Mouse (Mus musculus) regulatory T cell (primary cell): ENCODE measurements around the gene Slc37a2.
"Not testable (repeated sequence)": the region's sequence is repeated elsewhere in the genome, so short reads cannot be mapped to it uniquely, and the experiment has no call there.

ENCODE experiments used
- in situ Hi-C: fragments of 300-600 bp; cut with MboI, MseI; formaldehyde crosslinking; loops from one replicate; pipeline ENCODE4 v1.15.1; 2025; ENCODE audit warnings: high pct_unique_total_duplicates

Slc37a2 gene

DNA sequence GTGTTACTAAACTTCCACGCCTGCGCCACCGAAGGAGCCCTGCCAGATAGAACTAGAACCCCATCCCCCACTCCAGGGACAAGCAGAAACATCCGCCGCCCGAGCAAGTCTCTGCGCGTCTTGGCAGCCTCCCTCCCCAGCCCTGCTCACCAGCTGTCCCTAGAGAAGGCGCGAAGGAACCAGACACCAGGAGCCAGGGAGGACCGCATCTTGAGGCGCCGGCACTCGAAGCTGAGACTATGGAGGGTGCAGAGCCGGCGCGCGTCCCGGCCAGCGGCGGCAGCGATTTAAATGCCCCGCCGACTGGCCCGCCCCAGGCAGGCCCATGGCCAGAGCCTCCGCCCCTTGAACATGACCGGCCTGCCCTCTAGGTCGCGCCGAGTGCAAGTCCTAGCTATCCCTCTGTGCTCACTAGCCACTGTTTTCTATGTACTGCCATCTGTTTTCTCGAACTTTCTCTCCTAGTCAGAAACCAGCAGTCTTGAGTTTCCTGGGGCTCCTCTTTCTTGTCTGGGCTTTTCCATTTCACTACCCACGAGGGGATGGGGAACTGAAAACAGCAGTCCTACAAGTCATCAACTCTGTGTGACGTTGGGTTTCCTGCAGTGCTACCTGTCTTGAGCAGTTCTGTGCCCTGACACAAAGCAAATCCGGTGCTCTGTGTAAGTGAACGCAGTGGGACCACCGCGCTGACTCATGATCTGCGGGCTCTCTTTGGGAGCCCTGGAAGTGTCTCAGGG is at the start of gene Slc37a2:
TSS of gene Slc37a2 (minus strand) at position 590 of the 740 bp plus-strand sequence.
- in situ Hi-C loops, result no loop called here

DNA sequence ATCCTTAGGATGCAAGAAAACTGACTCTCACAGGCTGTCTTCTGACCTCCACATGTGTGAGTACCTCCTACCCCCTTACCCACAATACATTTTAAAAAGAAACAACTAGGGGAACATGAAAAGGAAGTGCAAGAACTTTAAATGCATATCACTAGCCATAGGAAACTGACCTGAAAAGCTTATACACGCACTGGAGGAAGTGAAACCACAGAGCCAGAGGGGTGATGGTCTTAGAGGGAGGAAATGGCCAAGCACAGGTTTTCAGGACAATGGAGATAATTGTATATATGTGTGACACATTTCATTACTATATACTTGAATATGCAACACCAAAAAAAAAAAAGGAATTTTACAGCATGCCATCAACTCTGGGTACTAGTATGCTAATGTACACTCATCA is 46.2 kb upstream of the Slc37a2 start:
- in situ Hi-C loops, result no loop called here

DNA sequence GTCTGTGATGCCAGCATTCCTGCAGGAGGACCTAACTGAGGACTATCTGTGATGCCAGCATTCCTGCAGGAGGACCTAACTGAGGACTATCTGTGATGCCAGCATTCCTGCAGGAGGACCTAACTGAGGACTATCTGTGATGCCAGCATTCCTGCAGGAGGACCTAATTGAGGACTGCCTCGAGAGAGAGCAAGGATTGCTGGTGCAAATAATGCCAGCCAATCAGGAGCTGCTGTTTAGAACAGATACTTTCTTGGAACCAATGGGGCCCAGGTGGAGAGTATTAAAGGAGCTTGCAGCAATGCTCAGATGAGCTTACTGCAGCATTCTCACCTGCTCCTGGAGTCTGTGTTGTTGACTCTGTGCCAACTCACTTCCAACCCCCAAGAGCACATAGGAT is 45.0 kb upstream of the Slc37a2 start:
- in situ Hi-C loops, result not testable (repeated sequence)

DNA sequence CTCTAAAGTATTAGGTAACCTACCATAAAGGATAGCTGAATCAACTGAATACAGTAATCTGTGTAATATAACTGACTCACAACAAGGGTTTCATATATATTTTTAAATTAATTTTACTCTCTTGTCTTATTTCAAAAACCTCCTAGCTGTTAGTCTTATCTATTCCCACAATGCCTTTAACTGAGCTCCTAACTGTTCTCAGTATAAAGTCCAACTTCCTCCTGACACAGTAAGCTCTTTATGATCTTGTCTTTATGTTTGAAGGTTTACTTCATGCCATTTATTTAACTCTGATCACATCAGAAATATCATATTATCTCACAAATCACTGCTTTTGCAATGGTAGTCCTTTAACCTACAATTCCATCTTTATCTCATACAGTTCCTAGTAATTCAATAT is 40.0 kb upstream of the Slc37a2 start:
- in situ Hi-C loops, result loop anchor here (10.0 kb wide), 1 partner anchor 321 kb away; no protein-coding TSS in a partner anchor

DNA sequence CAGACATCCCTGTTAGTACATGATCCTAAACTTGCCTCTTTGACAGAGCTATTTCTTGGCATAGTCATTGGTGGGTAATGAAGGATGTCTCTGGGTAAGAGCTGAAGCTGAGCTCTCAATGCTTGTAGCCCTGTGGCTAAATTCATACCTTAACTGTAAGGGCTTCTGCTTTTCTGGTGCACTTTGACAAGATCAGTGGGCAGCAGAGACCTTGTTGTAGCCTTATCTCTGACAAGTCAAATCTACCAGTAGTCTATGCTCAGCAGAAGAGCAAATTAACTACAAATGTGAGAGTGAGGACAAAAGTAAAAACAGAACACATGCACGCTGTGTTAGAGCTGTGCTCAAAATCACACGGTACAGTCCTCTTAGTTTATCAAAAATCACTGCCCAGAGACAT is 11.1 kb upstream of the Slc37a2 start:
- in situ Hi-C loops, result no loop called here

DNA sequence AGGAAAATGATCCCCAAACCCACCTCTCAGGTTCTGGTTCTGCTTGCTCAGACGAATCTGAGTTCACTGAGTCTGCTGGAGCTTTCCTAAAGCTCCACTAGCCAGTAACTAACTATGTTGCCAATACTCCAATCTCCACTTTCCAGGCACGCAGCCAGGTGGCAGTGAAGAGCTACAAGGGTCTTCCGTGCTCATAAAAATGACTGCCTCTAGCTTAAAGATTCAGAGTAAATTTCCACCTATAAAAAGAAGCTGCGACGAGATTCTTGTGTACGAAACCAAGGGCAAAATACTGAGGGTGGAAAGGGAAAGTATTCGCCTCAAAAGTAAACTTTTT is 319 bp upstream of the Slc37a2 start:
- in situ Hi-C loops, result no loop called here

DNA sequence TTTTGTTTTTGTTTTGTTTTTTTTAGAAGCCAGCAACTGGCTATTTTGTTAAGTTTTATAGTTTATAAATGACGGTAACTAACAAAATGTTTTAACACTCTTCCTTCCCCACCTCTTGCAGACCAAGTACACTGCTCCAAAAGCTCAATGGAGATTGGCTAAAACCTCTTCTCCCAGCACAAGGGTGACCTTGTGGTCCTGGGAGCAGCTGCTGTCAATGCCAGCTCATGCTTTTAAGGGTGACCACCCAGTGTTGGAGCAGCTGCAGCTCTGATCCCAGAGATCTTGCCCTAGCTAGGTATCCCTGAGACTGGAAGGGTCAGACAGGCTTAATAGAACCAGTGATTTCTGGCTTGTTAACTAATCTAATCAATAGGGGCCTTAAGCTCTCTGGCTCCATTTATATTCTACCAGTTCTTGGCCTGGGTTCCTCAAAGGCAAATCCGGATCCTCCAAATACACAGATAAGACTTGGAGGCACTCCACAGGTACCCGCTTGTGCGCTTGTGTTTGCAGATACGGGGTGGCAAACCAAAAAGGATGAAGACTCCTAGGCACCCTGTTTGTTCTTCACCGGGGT is 917 bp downstream of the Slc37a2 start:
- in situ Hi-C loops, result no loop called here

DNA sequence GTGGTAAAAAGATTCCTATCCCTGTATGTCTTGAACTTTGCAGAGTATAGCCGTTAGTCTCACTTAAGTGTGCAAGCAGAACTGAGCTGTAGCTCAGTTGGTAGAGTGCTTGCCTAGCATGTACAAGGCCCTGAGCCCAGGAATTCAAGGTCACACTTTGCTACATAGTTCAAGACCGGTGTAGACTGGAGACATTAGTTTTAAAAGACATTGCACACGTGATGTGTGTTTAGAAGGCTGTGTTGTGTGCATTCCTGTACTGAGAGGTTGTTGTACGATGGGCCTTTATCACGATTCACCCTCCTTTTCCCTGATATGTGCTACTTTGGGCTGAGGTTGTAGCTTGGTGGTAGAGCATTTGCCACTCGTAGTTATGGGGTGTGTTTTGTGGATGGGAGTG is 4.9 kb downstream of the Slc37a2 start:
- in situ Hi-C loops, result no loop called here

DNA sequence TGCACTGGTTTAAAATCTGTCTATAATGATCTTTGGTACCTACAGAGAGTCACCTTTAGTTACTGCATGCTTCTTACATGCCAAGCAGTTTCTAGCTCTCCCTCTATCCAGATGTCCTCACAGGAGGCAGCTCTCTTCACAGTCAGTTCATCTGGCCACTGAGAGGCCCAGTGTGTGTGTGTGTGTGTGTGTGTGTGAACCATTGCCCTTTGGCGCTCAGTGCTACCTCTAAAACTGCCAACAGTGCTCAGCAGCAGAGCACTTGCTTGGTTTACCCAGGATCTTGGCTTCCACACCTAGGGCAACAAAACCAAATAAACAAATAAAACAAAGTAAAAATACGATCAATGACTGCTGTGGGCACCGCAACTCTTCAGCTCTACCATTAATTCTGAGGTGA is 5.6 kb downstream of the Slc37a2 start:
- in situ Hi-C loops, result no loop called here

DNA sequence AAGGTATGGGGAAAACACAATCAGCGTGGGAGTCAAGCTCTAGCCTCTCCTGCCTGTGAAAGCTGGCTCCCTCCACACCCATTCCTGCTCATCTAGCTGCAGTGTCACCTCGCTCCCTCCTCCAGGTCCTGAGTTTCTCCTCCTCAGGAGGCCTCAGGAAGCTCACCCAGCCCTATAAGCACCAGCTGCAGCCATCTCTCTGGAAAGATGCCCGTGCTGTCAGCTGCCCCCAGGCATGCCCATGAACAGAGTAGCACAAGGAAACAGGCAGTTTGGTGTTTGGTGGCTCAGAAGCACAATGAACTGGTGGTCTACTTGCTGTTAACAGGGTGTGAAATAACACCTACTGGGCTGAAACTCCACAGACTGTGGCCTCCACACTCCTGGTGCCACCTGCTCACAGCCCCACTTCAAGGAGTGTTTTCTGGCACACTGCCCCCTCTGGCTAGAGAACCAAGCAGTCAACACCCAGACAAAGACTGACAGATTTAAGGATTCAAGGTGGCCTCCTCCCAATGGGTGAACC is 7.1 kb downstream of the Slc37a2 start:
- in situ Hi-C loops, result no loop called here

DNA sequence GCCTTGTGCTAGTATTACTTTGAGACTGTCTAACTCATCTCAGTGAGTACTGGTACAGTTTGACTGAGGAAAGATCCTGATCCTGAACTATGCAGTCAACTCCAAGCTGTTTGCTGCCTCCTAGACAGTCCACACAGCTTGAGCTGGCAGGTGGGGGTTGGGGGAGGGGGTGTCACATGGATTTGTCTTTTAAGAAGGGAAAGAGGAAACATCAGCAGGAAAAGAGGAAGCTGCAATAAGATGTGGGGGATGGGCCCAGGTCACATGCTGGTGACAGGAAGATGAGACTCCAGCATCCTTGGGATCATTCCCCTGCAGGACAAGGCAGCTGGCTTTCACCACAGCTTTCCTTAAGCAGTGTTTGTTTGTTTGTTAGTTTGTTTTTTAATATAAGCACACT is 8.1 kb downstream of the Slc37a2 start:
- in situ Hi-C loops, result no loop called here

DNA sequence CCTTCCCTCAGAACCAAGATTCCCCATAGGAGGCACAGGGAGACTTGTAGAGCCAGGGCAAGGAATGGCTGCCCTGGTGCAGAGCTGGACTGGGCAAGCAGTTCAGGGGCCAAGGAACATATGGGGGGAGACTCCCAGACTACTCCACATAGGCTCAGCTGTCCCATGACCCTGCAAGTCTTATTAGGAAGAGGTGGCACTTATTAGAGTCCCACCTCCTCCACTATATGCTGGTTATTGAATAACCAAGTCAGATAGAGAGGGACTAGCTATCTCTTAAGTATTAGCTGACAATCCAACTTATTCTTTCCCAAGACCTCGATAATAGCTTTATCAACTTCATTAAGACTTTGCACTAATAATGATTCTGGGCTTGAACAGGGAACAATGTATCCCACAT is 9.7 kb downstream of the Slc37a2 start:
- in situ Hi-C loops, result no loop called here

DNA sequence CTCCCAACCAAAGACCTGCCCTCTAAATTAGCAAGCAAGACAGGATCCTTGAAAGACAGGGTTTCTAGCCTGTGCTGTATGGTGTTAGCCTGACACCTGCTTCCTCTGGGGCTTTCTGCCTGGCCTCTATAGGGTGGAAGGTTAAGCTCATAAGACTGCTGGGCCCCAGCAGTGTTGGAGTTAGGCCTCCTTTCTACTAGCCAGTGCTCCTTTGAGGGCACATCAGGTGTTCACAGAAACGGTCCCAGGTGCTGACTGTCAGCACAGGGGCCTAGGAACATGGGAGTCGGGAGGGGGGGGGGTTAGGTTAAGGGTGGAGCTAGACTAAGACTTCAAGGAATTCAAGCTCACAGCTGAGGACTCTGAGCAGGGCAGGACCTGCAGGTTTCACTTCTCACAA is 10.1 kb downstream of the Slc37a2 start:
- in situ Hi-C loops, result no loop called here

DNA sequence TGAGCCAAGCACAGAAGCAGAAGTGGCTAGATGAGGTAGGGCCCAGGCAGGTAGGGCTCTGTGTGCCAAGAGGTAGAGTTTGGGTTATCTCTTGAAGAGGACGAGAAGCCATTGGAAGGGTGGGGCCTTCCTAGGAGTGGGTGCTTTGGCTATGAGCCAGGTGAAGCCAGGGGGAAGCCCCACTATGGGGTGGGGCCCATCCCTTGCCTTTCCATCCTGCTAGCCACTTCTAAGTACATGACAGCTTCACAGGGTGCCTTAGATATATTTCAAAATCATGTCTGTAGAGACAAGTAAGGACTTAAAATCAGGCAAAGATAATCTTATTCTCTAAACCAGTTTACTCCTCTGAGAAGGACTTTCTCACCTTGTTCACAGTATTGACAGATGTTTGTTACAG is 10.9 kb downstream of the Slc37a2 start:
- in situ Hi-C loops, result no loop called here

DNA sequence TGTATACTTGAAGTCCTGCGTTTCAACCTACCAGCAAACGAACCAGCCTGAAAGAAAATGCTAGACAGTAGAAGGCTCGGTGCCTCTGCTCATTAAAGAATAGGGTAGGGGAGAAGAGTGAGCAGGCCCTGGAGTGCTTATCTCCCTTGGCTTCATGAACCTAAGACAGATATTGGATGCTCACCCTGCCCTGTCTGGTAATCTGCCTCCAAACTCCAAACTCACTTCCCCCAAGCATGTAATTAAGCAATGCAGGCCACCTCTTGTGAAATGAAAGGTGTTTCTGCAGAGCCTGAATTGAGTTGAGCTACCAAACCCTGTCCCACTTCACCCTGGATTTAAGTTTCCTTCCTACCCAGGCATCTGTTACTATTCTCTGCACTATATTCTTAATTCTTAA is 12.8 kb downstream of the Slc37a2 start:
- in situ Hi-C loops, result no loop called here

DNA sequence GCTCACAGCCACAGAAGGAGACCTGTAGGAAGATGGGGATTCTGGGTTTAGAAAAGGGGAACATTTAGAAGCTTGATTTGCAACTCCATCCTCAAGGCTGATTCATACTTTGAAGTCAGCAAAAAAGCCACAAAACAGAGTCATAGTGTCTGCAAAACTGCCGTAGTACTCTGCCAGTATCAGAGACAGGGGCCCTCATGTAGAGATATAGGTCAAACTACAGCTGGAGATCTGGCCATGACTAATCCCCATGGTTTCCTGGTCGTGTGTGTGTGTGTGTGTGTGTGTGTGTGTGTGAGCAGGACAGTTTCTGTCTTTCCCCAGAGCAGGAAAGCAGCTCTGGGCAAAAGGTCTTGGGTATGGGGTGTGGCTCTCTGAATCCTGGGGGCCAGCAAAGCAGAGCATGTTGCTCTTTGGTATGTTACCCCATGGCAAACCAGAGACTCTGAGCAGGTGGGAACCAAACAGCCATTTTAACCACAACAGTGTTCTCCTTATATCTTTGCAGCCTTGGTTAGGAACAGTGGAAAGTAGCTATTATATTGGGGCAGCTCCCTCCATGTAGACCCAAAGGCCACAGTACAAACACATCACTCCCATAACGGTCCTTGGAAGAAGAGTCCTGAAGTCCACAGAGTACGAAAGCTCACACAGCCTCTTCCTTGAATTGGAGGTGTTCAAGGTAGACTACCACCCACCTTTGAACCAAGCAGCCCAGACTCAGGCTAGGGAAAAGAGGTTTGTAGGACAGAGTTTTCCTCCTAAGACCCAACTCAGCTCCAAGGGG is 19.4 kb downstream of the Slc37a2 start:
- in situ Hi-C loops, result no loop called here

DNA sequence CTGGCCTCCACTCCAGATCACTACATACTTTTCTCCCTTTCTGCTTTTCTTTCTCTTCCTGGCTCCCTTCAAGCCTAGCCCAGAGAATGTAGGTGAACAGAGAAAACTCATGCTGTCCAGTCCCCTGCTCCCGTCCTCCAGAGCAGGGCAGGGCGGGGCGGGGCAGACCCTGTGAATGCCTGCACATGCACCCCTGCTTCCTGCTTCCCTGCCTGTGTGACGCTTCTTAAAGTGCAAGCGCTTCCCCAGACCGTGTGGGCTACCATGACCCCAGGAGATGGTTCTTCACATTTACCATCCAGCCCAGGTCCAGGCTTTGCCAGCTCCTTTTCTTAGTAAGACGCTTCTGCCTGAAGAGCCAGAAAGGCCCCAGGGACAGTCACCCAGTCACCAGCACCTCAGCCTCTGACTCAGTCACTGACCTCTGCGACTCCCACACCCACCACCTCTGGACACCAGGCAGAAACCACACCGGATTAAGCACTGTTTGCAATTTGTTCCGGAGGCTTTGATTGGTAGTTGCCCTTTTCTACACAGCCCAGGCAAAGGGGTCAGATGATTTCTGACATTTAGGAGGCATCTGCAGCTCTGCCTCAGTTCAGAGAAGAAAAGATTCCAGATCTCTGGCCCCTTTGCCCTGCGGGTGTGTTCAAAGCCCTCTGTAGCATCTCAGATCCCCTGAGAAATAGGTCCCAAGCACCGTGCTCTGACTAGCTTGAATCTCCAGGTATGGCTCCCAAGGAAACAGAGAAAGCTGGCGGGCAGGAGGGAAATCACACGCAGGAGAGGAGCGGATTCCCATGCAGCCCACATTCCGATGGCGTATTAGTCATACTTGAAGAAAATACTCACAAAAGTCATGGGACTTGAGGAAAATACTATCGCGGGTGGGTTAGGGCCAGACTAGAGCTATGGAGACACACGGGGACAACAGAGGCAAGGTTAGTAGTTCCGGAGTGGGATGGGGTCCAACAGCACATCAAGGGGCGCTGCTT is 23.0 kb downstream of the Slc37a2 start:
- in situ Hi-C loops, result no loop called here

DNA sequence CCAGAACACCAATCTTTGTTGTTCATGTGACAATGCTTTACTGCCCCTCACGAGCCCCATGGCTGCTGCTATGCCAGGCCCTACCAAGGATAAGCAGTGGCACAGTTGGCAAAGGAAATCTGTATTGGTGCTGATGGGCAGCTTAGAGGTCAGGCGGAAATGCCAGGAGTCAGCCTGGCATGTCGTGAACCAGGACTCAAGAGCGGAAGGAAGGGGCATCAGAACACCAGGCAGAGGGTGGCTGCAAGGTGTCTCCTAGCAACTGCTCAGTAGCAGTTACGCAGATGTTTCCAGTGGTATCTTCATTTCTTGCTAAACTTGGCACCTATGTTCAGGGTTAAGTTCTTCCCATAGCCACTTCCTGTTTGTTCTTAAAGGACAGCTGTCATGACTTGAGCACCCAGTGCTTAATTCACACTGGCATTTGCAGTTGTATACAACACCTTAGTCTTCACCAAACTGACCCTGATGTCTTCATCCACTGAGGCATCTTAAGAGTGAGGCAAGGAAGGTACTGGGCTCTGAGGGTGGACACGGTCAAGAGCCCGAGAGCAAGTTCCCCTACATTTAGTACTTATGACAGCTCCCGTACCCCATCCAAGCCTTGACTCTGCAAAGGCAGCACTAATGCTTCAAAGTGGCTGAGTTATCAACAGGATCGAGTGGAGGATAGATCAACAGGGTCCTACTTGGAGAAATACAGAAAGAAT is 24.9 kb downstream of the Slc37a2 start:
- in situ Hi-C loops, result no loop called here

DNA sequence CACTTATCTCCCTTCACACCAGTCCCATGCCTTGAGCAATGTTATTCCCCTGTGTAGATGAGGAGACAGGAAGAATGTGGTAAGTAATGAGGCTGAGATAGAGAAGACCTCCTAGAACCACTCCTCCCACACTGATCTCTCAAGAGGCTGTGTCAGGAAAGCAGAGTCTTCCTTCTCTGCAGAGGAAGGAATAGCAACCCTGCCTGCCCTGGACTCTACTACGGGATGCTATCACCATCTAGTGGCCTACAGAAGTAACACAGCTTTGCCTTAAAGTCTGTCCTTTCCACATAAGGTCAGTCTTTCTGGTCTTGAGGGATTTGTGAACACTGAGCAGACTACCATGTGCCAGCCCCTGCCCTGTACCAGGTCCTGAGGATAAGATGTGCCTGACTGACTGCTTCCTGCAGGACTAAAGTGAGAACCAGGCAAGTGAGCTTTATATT is 25.6 kb downstream of the Slc37a2 start:
- in situ Hi-C loops, result loop anchor here (5.0 kb wide), 2 partner anchors 193 to 263 kb away; no protein-coding TSS in a partner anchor

DNA sequence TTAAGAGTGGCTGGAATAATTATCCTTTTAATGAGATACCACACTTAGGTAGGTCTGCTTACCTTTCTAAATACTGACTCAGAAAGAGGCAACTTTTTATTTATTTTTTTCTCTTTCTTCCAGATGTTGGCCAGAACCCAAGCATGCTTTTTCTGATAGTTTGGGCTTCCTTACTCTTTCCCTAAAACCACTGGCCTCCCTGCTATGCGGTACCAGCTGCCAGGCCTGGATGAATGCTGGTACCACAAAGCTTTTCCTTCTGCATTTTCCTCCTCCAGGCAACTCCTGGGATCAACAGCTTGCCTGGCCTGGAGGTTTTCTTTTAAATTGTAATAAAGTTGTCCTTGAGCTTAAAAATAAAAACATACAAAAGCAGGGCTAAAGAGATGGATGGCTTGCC is 30.0 kb downstream of the Slc37a2 start:
- in situ Hi-C loops, result loop anchor here (5.0 kb wide), 2 partner anchors 188 to 258 kb away; no protein-coding TSS in a partner anchor

DNA sequence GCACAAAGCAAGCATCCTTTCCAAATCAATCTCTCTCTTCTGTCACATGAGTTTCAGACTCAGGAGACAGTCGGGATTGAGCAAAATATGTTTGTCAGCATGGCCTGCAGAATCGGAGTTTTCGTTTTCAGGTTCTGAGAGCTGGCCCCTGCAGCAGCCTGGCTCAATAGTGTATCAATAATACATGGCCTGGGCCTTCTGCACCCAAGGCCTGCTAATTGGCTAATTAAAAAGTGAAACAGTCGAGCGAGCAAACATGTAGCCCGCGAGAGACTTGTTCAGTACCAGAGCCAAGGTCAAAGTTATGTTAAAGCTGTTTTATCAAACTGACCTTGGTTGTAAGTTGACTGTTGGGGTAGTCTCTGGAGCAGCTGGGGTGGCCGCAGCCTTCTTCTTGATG is 34.8 kb downstream of the Slc37a2 start:
- in situ Hi-C loops, result no loop called here
